Mouse (Mus musculus): Measurements from ENCODE around the gene Ptgir.

The Ptgir gene

GRCm38 (mm10) chr7:16906281-16906680 lies at the start of gene Ptgir:
TSS of gene Ptgir (plus strand) at chr7:16906490.
- no peak for DNase-seq

- no peak for DNase-seq
These were observed 48.0 kb upstream of the Ptgir start for GRCm38 (mm10) chr7:16858336-16858735.

DNA sequence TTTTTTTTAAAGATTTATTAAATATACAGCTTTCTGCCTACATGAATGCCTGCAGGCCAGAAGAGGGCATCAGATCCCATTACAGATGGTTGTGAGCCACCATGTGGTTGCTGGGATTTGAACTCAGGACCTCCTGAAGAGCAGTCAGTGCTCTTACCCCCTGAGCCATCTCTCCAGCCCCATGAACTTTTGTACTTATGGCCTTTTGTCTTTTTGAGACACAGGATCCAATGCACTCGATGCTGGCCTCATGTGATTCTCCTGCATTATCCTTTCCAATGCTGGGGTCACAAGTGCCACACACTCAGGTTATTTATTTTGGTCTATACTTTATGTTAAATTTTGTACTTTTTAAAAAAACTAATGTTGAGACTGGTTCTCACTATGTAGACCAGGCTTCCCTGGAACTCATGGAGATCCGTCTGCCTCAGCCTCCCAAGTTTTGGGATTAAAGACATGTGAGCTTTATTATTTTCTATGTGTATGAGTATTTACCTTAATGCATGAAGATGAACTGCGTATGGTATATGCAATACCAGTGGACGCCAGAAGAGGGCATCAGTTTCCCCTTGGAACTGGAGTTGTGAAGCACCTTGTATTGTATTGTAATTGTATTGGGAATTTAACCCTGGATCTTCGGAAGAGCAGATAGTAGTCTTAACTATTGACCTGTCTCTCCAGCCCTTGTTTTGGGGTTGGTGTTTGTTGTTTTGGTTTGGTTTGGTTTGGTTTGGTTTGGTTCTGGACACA lies 46.2 kb upstream of the Ptgir start:
- no peak for DNase-seq

DNA sequence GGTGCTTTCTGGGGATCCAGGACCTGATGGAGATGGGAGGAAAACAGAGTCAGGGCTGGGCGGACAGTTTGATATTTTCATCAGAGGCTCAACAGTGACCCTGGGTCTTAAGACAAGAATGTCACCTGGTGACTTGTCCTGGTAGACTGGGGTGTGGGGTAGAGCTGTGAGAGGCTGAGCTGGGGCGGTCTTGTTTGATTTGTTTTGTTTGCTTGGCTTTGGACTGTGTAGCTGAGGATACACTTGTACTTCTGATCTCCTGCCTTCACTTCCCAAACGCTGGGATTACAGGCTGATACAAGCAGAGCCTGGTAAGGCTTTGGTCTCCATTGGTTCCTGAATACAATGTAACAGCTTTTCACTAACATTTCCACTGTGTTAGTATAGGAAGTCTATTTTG lies 38.8 kb upstream of the Ptgir start:
- no peak for DNase-seq

GRCm38 (mm10) chr7:16869497-16869896 lies 36.8 kb upstream of the Ptgir start:
- peak; percentile 98 for DNase-seq

GRCm38 (mm10) chr7:16871600-16871999 lies 34.7 kb upstream of the Ptgir start:
- DNase-seq = no peak

- no peak for DNase-seq
These were observed 33.8 kb upstream of the Ptgir start for GRCm38 (mm10) chr7:16872478-16872877.

- peak; percentile 57 for DNase-seq
These were observed 32.9 kb upstream of the Ptgir start for GRCm38 (mm10) chr7:16873392-16873791.

- DNase-seq = peak; percentile 82
These were observed 32.1 kb upstream of the Ptgir start for GRCm38 (mm10) chr7:16874190-16874589.

DNA sequence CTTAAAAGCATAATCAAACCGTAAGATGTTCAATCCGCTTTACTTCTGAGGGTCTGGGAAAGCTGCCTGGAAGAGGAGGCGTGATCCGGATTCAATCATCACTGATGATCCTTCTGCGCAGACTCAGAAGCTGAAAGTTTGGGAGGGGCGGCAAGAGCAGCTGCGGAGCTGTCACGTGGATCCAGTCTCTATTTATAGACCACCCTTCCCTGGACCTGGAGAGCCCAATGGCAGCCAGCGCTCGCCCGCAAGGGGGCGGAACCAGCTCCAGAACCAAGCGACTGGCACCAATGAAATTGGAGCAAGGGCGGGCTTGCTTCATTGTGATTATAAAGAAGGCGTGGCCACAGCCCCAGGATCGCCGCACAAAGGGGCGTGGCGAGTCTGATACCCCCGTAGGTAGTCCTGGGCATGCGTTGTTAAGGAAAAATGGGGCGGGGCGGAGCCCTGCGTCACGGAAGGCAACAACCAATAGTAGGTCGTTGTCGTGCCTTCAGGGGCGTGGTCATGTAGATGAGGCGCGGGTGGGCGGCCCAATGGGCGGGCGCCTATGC lies 31.5 kb upstream of the Ptgir start:
- DNase-seq = peak; percentile 100

DNA sequence AGATGAGACGGTGACA lies 31.2 kb upstream of the Ptgir start, which contains the start of gene Dact3:
Gene Dact3, plus strand, starts transcription at position 8 of the 16 bp plus-strand sequence.
- no peak for DNase-seq

- DNase-seq = no peak
These were observed 31.0 kb upstream of the Ptgir start for GRCm38 (mm10) chr7:16875326-16875725.

- DNase-seq = peak; percentile 43
These were observed 30.3 kb upstream of the Ptgir start for GRCm38 (mm10) chr7:16876006-16876405.

GRCm38 (mm10) chr7:16876608-16877007 lies 29.7 kb upstream of the Ptgir start:
- peak; percentile 80 for DNase-seq

GRCm38 (mm10) chr7:16877717-16878116 lies 28.6 kb upstream of the Ptgir start:
- no peak for DNase-seq

DNA sequence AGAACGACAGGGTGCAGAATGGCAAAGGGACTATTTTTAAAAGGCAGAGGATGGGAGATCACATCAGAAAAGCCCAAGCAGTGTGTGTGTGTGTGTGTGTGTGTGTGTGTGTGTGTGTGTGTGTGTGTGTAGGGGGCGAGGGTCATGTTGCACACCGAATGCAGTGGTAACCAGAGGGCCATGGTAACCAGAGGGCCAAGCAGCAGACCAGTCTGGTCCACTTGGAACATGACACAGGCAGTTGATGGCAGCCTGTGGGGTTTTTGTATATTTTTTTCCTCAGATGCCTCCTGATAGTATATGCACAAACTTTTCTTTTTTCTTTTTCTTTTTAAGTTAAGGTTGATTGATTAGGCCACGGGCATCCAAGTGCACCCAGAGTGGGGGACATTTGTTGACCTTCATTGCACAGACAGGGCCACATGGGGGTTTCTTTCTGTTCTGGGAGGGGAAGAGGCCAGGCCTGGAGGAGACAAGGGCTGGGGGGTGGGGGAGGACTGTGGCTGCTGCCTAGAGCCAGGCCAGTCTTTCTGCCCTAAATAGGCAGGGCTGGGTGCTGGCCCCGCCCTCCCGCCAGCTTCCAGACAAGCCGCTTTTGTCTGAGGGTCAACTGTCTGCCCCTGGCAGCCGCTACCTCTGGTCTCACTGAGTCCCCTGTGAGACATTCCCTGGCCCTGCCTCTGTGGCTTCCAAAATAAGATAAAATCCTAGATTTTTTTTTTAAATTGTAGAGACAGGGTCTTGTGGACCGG lies 26.3 kb upstream of the Ptgir start:
- no peak for DNase-seq

- DNase-seq = no peak
These were observed 25.7 kb upstream of the Ptgir start for GRCm38 (mm10) chr7:16880615-16881014.

GRCm38 (mm10) chr7:16883162-16883561 lies 23.1 kb upstream of the Ptgir start:
- peak; percentile 31 for DNase-seq

GRCm38 (mm10) chr7:16884334-16884733 lies 22.0 kb upstream of the Ptgir start:
- no peak for DNase-seq

DNA sequence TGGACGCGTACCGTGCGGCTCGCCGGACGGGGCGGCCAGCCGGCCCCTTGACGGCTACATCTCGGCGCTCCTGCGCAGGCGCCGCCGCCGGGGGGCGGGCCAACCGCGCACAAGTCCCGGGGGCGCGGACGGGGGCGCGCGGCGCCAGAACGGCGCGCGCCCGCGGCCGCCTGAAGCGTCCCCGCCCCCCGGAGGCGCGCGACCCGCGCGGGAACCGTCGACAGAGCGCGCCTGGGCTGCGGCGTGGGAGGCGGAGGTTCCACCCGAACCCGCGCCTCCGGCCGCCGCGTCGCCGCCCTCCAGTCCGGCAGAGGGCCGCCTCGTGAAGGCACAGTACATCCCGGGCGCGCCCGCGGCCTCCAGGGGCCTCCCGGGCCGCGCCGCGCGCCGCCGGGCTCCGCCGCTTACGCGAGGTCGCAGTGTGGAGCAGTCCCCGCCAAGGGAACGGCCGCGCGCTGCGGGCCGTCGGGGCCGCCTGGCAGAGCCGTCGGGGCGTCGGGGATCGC lies 21.0 kb upstream of the Ptgir start:
- no peak for DNase-seq

- no peak for DNase-seq
These were observed 20.4 kb upstream of the Ptgir start for GRCm38 (mm10) chr7:16885905-16886304.

- no peak for DNase-seq
These were observed 15.8 kb upstream of the Ptgir start for GRCm38 (mm10) chr7:16890536-16890935.

DNA sequence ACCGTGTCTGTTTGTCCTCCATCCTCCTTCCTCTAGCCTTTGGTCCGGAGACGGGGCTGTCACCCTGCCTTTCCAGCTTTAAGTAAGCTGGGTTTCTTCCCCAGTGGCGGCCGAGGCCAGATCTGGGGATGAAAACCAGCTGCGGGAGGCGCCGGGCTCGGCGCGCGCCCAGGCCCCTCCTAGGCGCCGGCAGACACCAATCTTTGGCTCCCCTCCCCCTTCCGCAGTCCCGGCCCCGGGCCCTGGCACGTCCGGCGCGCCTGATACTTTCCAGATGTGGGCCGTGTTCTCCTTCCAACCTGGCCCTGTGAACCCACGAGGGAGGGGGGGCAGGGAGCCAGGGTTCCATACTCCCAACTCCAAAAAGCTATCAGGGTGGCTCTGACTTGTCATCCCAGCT lies 15.3 kb upstream of the Ptgir start:
- no peak for DNase-seq

DNA sequence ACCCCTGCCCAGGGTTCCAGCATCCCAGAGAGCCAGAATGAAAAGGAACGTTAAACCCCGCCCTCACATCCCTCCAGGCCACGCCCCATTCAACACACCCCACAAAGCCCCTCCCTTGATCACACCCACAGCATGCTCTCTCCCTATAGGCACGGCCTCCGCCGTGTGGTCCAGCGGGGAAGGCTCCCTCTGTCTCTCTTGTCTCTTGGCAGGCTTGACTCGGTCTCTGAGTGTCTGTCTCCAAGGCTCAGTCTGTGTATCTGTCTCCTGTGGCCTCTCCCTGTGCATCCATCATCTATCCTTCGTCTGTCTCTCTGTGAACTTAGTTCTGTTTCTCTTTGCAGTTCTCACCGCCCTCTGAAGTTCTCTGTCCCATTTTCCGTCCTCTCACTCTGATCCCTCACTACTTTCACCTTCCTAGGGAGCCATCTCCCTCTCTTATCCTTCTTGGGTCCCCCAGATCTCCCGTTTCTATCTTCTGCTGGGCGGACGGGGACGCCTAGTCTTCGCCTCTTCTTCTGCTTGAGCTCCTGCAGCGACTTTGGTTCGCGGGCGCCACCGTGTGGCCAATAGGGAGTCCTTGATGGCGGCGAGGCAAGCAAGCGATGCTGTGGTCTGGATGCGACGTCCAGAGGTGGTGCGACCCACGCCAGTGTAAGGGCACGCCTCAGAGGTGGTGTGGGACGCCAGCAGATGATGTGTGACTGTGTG lies 14.5 kb upstream of the Ptgir start, which contains the start of gene Gng8:
Gene Gng8, plus strand, starts transcription at position 146 of the 711 bp plus-strand sequence.
- DNase-seq = peak; percentile 80
